ENCODE assay signal across 10 mouse cellular contexts in genomic region chr3:152208096-152208885, GRCm38 (mm10). TPM values are rescaled to one million over a fixed set of nuclear protein-coding genes. Genes with fewer than 3 reads are reported as not detected.
A peak's percentile ranks its signal among the peaks of the same experiment; 100 is the strongest.
DNase-seq lines count a peak whose midpoint lies in the region; ATAC-seq and TF ChIP-seq lines count a peak whose summit lies in the region.
"Had no signal": no experiment of that assay in that cellular context is flagged by ENCODE, and none has a peak within 500 bp of the region (broad histone marks: within the 10 kb centered on the region; RNA-seq: fewer than 3 reads in every experiment).

No protein-coding gene starts in this region.

- H3K36me3 ChIP-seq in heart, embryonic 14.5 days (ENCODE audit: control insufficient read depth, insufficient read depth, low read length): peaks cover 8% of the 10 kb centered on the region; the same call in 1 of the 2 replicates
- peaks cover 44% of the 10 kb centered on the region for H3K36me3 ChIP-seq in E14TG2a.4 (ENCODE audit: insufficient read depth, low read length)
- peaks cover 11% of the 10 kb centered on the region for H3K36me3 ChIP-seq in forebrain, embryonic 12.5 days (replicated peaks)
- H3K36me3 ChIP-seq in liver, embryonic 14.5 days (replicated peaks; ENCODE audit: control insufficient read depth, insufficient read depth, low read depth): no peaks in the 10 kb centered on the region; the same call in 1 of the 2 replicates

- 85% methylated on average over 7 of the region's 7 CpGs for WGBS in heart, embryonic 14.5 days
- 94% methylated on average over 7 of the region's 7 CpGs for WGBS in forebrain, embryonic 12.5 days
- WGBS in liver, embryonic 14.5 days (ENCODE audit: insufficient replicate concordance): 83% methylated on average over 7 of the region's 7 CpGs

- ATAC-seq in heart, embryonic 14.5 days (ENCODE audit: insufficient number of reproducible peaks, insufficient read depth, low FRiP score, low read depth): no peak
- no peak for ATAC-seq in forebrain, embryonic 12.5 days (ENCODE audit: low FRiP score)
- no peak for ATAC-seq in liver, embryonic 14.5 days (ENCODE audit: insufficient read depth)

- no peak for DNase-seq in heart, postnatal 25 days (ENCODE audit: low spot score)
- no peak for DNase-seq in liver, embryonic 14.5 days (ENCODE audit: low read depth in 3 of 3, low spot score in 3 of 3)
- no peak for DNase-seq in adipocyte (ENCODE audit: low spot score)
- DNase-seq in gastrocnemius, postnatal 14 days: no peak
- no peak for DNase-seq in kidney, adult 8-10 months
- DNase-seq: kidney, adult 18-20 months had no signal

- TF ChIP-seq EP300 in liver, embryonic 14.5 days (IDR thresholded peaks at IDR 0.05; ENCODE audit: low read depth): no peak

- H3K4me1 ChIP-seq in heart, embryonic 14.5 days (ENCODE audit: control insufficient read depth in 2 of 2, insufficient read depth in 2 of 2, low read length in 2 of 2): peaks cover 6 to 24% of the 10 kb centered on the region in 2 experiments
- H3K4me1 ChIP-seq in E14TG2a.4 (replicated peaks; ENCODE audit: low read depth, low read length): peaks cover 43% of the 10 kb centered on the region
- peaks cover 26% of the 10 kb centered on the region for H3K4me1 ChIP-seq in forebrain, embryonic 12.5 days
- H3K4me1 ChIP-seq in liver, embryonic 14.5 days (replicated peaks; ENCODE audit: control insufficient read depth in 2 of 2, insufficient read depth in 2 of 2, low read length in 1 of 2): peaks cover 19 to 23% of the 10 kb centered on the region in 2 experiments

- H3K4me2 ChIP-seq in heart, embryonic 14.5 days (ENCODE audit: low read length): peak overlapping the region; percentile 94
- H3K4me2 ChIP-seq in forebrain, embryonic 12.5 days: 0 out of 2 replicates have a peak overlapping the region, but pooled peaks have one; percentile 11
- peak overlapping the region; percentile 92 for H3K4me2 ChIP-seq in liver, embryonic 14.5 days (ENCODE audit: low read depth)

- H3K9ac ChIP-seq in heart, embryonic 14.5 days (ENCODE audit: low read length): peak overlapping the region; percentile 100; the same call in 1 of the 2 replicates
- no peak overlapping the region for H3K9ac ChIP-seq in forebrain, embryonic 12.5 days
- 0 out of 2 replicates have a peak overlapping the region, but pooled peaks have one; percentile 27 for H3K9ac ChIP-seq in liver, embryonic 14.5 days (replicated peaks)

- intact Hi-C loops in heart, postnatal 25 days (cut with DNase I): no loop called here
- intact Hi-C loops in gastrocnemius, postnatal 14 days (cut with DNase I; ENCODE audit: low total_unique reads): no loop called here

- H3K27ac ChIP-seq in heart, embryonic 14.5 days (replicated peaks in 1 of 2; ENCODE audit: control insufficient read depth in 1 of 2, insufficient read depth in 1 of 2, low read depth in 2 of 2, low read length in 2 of 2): no peak overlapping the region
- H3K27ac ChIP-seq in forebrain, embryonic 12.5 days: no peak overlapping the region
- H3K27ac ChIP-seq in liver, embryonic 14.5 days: no peak overlapping the region

- peak overlapping the region in 1 of 2 experiments; percentile 98; a peak in 1 of 4 replicates for H3K4me3 ChIP-seq in heart, embryonic 14.5 days (ENCODE audit: control insufficient read depth in 1 of 2, insufficient read depth in 1 of 2, low read depth in 1 of 2, low read length in 2 of 2)
- H3K4me3 ChIP-seq in E14TG2a.4 (replicated peaks; ENCODE audit: low read length): peak overlapping the region; percentile 94; the same call in 1 of the 2 replicates
- H3K4me3 ChIP-seq in forebrain, embryonic 12.5 days (replicated peaks): no peak overlapping the region
- H3K4me3 ChIP-seq in liver, embryonic 14.5 days (ENCODE audit: insufficient read depth in 1 of 2, low read depth in 2 of 2, low read length in 2 of 2): peak overlapping the region in 1 of 2 experiments; percentile 97; a peak in 2 of 4 replicates

- no peaks in the 10 kb centered on the region for H3K9me3 ChIP-seq in heart, embryonic 14.5 days (ENCODE audit: control insufficient read depth, low read length)
- no peaks in the 10 kb centered on the region for H3K9me3 ChIP-seq in E14TG2a.4 (ENCODE audit: low read length)
- H3K9me3 ChIP-seq in forebrain, embryonic 12.5 days: no peaks in the 10 kb centered on the region
- H3K9me3 ChIP-seq in liver, embryonic 14.5 days (ENCODE audit: control insufficient read depth, low read length): no peaks in the 10 kb centered on the region

- TF ChIP-seq CTCF in E14TG2a.4 (conservative IDR thresholded peaks at IDR 0.05; ENCODE audit: low read length): no peak
- no peak for TF ChIP-seq CTCF in liver, embryonic 14.5 days (IDR thresholded peaks at IDR 0.05; ENCODE audit: low read depth)

- no peaks in the 10 kb centered on the region for H3K27me3 ChIP-seq in heart, embryonic 14.5 days (ENCODE audit: control insufficient read depth, insufficient read depth, low read length)
- no peaks in the 10 kb centered on the region for H3K27me3 ChIP-seq in E14TG2a.4 (ENCODE audit: insufficient read depth, low read length)
- no peaks in the 10 kb centered on the region for H3K27me3 ChIP-seq in forebrain, embryonic 12.5 days
- no peaks in the 10 kb centered on the region for H3K27me3 ChIP-seq in liver, embryonic 14.5 days (ENCODE audit: control insufficient read depth, insufficient read depth, low read length)

RNA-seq across cellular contexts. Expression of gene Dnajb4, which starts 1.8 kb away (rescaled TPM):
- polyA plus RNA-seq in heart, embryonic 14.5 days (2014; fragmentation: Nextera tagmentation; extraction: Ambion mirVana): 46.2 and 47.9 TPM in 2 replicates
- 100 to 1,000 TPM in 1 of 2 experiments, 10 to 100 TPM in 1; 87.8 to 113 TPM for total RNA-seq in heart, postnatal 25 days (2021)
- 26.6 and 28.7 TPM in 2 replicates for polyA plus RNA-seq in forebrain, embryonic 12.5 days (2016; fragmentation: Nextera tagmentation; extraction: Ambion mirVana)
- polyA plus RNA-seq in liver, embryonic 14.5 days (2012; rRNA removed): 10.9 and 18.3 TPM in 2 replicates
- 29.9 and 34.3 TPM in 2 replicates for polyA plus RNA-seq in liver, embryonic 14.5 days (2014; fragmentation: Nextera tagmentation; extraction: Ambion mirVana)
- total RNA-seq in gastrocnemius, postnatal 14 days (2021): 10 to 100 TPM; 45.4 to 48.2 TPM

RNA-seq across cellular contexts. Expression of gene Fubp1, which starts 1.9 kb away (rescaled TPM):
- 113 and 117 TPM in 2 replicates for polyA plus RNA-seq in heart, embryonic 14.5 days (2014; fragmentation: Nextera tagmentation; extraction: Ambion mirVana)
- 10 to 100 TPM; 54.6 to 58.4 TPM for total RNA-seq in heart, postnatal 25 days (2021)
- polyA plus RNA-seq in forebrain, embryonic 12.5 days (2016; fragmentation: Nextera tagmentation; extraction: Ambion mirVana): 437 and 443 TPM in 2 replicates
- 47.3 and 50.8 TPM in 2 replicates for polyA plus RNA-seq in liver, embryonic 14.5 days (2012; rRNA removed)
- 64.6 and 65.3 TPM in 2 replicates for polyA plus RNA-seq in liver, embryonic 14.5 days (2014; fragmentation: Nextera tagmentation; extraction: Ambion mirVana)
- total RNA-seq in gastrocnemius, postnatal 14 days (2021): 10 to 100 TPM; 31.5 to 35.2 TPM

RNA-seq across cellular contexts. Expression of gene Gipc2, which starts 42.3 kb away (rescaled TPM):
- polyA plus RNA-seq in heart, embryonic 14.5 days (2014; fragmentation: Nextera tagmentation; extraction: Ambion mirVana): 2.9 and 4.1 TPM in 2 replicates
- 1 to 10 TPM; 3.6 to 4.0 TPM for total RNA-seq in heart, postnatal 25 days (2021)
- 1.4 and 2.1 TPM in 2 replicates for polyA plus RNA-seq in forebrain, embryonic 12.5 days (2016; fragmentation: Nextera tagmentation; extraction: Ambion mirVana)
- 5.1 and 7.7 TPM in 2 replicates for polyA plus RNA-seq in liver, embryonic 14.5 days (2012; rRNA removed)
- 16.9 and 17.8 TPM in 2 replicates for polyA plus RNA-seq in liver, embryonic 14.5 days (2014; fragmentation: Nextera tagmentation; extraction: Ambion mirVana)
- 1 to 10 TPM in 1 of 2 experiments, under 1 TPM in 1; 0.82 to 1.1 TPM for total RNA-seq in gastrocnemius, postnatal 14 days (2021)
- polyA plus RNA-seq: macrophage had no signal

RNA-seq across cellular contexts. Expression of gene Nexn, which starts 57.9 kb away (rescaled TPM):
- polyA plus RNA-seq in heart, embryonic 14.5 days (2014; fragmentation: Nextera tagmentation; extraction: Ambion mirVana): 238 and 249 TPM in 2 replicates
- total RNA-seq in heart, postnatal 25 days (2021): 100 to 1,000 TPM; 324 to 334 TPM
- polyA plus RNA-seq in forebrain, embryonic 12.5 days (2016; fragmentation: Nextera tagmentation; extraction: Ambion mirVana): 3.4 and 6.3 TPM in 2 replicates
- 0.10 and 0.25 TPM in 2 replicates for polyA plus RNA-seq in liver, embryonic 14.5 days (2012; rRNA removed)
- polyA plus RNA-seq in liver, embryonic 14.5 days (2014; fragmentation: Nextera tagmentation; extraction: Ambion mirVana): 0.30 and 0.69 TPM in 2 replicates
- 100 to 1,000 TPM; 323 to 367 TPM for total RNA-seq in gastrocnemius, postnatal 14 days (2021)

Comparison
In these comparisons a context has a peak if more than half of its experiments do, and no peak if none do; other contexts are left out.
1. H3K4me2 ChIP-seq: peak in every context shown above with its lines; median percentile 94 in heart, embryonic 14.5 days; 92 in liver, embryonic 14.5 days; 11 in forebrain, embryonic 12.5 days.